Mouse (Mus musculus) lung, adult 2 months (tissue): Measurements from ENCODE around the gene Gne.

Source experiments
- CTCF ChIP-seq: fragments of 200-500 bp; IDR thresholded peaks from 2 replicates; pipeline ENCODE4 v1.5.1; 2011; ENCODE audit warnings: mild to moderate bottlenecking, low read length, control low read depth; ENCODE audit not compliant: insufficient read depth
- POLR2A ChIP-seq: fragments of 200-500 bp; IDR thresholded peaks from 2 replicates; pipeline ENCODE4 v1.6.1; 2011; ENCODE audit warnings: low read depth, mild to moderate bottlenecking, control low read depth, low read length, borderline replicate concordance; ENCODE audit errors: extremely low read depth

DNA sequence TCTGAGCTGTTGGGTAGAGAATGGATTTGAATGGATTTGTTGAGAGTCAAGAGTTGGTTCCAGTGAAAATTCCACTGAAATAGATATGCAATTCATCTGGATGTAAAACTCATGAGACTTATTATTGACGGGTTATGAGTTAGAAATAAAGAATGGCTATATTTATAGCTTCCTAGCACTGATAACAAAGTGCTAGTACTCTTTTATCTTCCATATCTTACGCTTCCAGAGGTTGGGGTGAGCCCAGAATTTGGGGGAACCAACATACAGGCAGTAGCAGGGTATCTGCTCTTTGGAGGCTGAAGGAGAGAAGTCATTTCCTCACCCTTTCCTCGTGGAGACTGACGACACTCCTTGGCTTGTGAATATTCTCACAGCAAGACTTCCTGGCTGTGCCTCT, 9.6 kb downstream of the Gne start:
- no peak for TF ChIP-seq POLR2A
- no peak for TF ChIP-seq CTCF
